Mouse (Mus musculus): ENCODE measurements around the gene Fam83d.

DNA sequence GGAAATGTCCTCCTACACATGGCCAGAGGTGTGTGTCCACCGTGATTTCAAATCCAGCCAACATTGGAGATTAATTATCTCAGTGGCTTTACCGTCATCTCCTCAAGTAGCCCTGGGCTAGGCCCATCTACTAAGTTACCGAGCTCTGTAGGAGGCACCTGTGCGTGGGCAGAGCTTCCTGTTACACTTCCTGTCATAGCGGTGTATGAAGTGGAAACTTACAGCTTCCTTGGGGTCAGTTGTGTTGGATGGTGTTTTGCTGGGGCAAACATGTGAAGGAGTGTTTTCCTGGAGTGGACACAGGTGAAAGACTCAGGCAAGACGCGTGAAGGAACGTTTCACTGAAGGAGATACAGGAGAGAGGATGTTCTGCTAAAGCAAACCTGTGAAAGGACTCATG is 32.6 kb upstream of the Fam83d start:
- TF ChIP-seq CTCF (IDR thresholded peaks at IDR 0.05; ENCODE audit: borderline replicate concordance, insufficient read depth, low read length), result no peak
- TF ChIP-seq POLR2A (IDR thresholded peaks at IDR 0.05; ENCODE audit: low read depth, low read length), result no peak

Measured in embryonic fibroblast, embryonic 13.5 days (primary cell).